Mouse (Mus musculus) fibroblast of lung, adult 2 months (primary cell): ENCODE measurements around the gene Nt5c2.

Experiments used
- DNase-seq: peaks from one replicate; pipeline ENCODE4 v3.0.0-alpha.2; 2011; ENCODE audit warnings: low read depth

Nt5c2 gene

GRCm38 (mm10) chr19:46886826-46887225, 128.1 kb downstream of the Nt5c2 start:
- no peak for DNase-seq

DNA sequence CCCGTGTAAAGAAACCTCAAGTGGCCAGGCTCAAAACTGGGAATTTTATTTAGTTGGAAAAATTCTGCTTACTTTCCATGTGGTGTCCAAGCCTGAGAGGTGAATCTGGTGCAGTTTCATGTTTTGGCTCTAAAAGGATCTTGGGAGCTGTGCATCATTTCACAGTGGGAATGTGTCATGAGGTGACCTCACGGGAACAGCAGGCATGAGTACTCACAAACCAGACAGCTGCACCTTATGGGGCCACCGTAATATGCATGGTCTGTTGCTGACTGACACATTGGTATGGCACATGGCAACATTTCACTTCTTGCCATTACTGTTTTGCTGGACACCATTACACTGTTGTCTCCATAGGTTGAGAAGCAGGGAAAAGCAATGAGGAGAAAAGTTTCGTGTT, 129.6 kb downstream of the Nt5c2 start:
- no peak for DNase-seq

GRCm38 (mm10) chr19:46879876-46880275, 135.1 kb downstream of the Nt5c2 start:
- DNase-seq: no peak

DNA sequence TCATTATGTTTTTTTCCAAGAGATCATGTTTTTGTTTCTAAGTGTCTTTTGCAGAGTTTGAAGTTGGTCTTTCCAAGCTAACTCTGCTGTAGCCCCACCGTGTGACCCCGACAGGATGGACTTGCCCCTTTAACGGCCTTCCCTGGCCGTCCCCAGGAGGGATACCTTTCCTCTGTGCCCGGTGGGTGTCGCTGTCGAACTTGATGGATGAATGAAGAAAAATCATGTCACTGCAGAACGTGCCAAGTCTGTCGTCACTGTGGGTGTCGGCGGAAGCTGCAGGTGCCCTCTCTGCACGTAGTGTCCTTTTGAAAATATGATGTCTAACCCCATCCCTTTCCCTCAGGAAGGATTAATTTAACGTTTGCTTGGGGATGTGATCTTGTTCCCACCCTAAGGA, 136.6 kb downstream of the Nt5c2 start:
- no peak for DNase-seq

- no peak for DNase-seq
Observed at GRCm38 (mm10) chr19:46877886-46878285, 137.1 kb downstream of the Nt5c2 start.

DNA sequence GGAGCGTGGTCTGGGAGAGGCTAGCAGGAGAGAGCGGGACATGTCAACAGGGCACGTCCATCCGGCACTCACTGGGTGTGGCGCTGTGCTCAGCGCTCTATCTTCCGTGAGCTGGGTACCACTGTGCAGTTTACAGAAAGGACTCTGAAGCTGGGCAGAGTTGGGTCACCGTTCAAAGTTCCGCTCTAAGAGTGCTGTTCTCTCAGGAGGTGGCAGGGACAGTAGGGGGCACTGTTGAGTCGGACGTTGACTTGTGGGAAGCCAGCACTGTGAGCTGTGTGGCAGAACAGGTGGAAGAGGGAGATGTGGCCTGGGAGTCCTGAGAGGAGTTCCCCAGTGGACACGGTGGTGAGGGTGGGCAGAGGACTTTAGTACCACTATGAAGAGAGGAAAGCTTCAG, 139.2 kb downstream of the Nt5c2 start:
- DNase-seq: no peak

DNA sequence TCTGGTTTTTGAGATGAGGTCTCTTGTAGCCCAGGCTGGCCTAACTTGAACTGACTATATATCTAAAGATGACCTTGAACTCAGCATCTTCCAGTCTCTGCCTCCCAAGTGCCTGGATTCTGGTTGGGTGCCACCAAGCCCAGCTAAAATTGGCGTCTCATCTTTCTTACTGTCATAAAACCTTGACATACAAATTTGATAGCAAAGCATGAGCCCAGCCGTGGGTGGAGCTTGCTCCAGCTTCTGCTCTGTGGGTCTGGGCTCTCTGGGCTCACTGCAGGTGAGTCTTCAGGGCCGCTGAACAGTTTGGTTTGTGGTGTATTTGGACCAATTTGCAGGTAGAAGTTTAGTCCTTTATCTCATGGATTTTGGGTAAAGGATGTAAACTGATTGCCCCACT, 141.0 kb downstream of the Nt5c2 start:
- DNase-seq: no peak

DNA sequence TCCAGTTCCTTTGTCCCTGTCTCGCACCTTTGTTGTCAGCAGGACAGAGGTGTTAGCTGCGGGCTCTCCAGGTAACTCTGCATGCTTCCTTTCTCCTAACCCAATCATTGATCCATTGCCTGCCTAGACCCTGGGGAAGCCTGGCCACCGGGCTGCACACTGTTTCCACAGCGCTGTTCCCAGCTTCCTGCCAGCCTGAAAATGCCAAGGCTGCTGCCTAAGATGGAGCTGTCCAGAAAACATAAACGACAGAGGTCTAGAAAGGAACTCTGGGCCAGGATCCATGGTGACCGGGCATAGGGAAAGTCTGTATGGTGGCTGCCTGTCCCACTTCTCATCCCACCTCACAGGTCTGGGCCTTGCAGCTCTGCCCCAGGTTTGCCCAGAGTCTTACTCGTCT, 143.3 kb downstream of the Nt5c2 start:
- no peak for DNase-seq

DNA sequence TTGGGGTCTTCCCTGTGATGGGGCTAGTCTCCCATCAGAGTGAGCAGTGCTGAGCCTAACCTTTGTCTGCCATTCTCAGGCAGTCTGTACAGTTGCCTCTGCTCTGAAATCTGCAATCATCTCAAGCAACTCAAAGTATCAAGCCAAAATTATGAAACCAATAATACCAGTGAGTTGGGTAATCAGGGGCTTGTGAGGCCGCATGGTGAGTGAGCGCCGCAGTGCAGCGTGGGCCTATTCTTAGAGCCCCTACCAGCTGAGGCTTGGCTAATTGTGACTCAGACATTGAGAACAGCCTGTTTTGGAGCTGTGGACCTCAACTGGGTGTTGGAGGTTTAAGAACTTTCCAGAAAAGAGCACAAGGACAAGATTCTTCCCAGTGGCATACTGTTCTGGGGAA, 143.9 kb downstream of the Nt5c2 start:
- no peak for DNase-seq

DNA sequence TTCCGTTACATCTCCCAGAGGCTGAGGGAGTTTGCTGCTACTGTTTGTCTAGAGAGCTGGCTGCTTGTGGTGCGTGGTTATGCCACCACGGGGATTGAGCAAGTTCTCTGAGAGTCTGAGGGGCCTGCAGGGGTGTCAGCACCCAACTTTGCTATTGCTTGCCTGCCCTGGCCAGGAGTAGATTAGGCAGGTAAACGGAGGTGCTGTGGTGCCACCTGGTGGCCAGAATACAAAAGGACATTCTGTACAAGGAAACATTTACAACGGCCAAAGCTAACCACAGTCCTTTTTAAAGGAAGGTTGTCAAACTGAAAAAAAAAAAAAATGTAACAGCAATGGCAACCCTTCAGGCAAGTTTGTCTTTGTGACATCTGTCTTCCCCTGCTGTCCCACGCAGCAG, 145.4 kb downstream of the Nt5c2 start:
- no peak for DNase-seq

- no peak for DNase-seq
Observed at GRCm38 (mm10) chr19:46869049-46869448, 145.9 kb downstream of the Nt5c2 start.

- no peak for DNase-seq
Observed at GRCm38 (mm10) chr19:46865381-46865780, 149.6 kb downstream of the Nt5c2 start.

DNA sequence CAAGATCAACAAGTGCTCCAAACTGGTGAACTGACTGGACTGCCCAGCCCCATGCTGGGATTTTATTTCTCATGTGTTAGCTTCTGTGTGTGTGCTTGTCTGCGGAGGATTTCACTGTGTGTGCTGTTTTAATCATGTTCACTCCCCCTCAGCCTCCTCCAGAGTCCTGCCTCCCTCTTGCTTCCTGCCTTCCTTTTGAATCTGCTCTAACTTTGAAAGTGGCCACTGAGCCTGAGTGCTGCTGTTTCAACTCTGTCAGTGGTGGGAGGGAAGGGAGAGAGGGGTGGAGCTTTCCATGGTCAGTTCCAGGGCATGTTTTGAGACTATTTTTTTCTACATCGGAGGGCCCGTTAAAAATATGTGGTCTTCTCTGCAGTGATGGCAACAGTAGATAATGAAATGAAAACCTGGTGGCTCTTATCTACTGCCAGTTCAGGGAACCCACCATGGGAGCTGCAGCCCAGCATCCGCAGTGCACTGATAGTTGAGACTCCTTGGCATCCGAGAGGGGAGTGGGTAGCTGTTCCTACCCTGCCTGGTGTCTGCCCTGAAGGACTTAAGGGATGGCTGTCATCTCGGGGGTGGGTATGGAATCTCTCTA, 150.1 kb downstream of the Nt5c2 start:
- no peak for DNase-seq

DNA sequence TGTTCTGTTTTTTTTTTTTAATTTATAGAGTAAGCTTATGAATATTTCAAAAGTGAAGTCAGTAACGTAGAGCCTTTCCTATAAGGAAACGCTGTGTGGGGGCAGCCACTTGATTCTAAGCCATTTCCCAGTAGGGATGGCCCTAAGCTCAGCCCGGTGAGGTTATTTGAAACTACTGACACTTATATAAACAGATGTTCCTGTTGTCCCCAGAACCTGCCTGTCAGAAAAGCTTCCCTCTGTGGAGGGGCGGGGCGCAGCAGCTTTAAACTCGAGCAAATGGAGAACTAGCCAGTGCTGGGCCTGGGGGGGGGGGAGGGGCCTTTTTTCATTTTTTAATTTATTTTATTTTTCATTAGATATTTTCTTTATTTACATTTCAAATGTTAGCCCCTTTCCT, 150.9 kb downstream of the Nt5c2 start:
- no peak for DNase-seq

- DNase-seq: no peak
Observed at GRCm38 (mm10) chr19:46863236-46863927, 151.6 kb downstream of the Nt5c2 start.

GRCm38 (mm10) chr19:46862556-46862955, 152.4 kb downstream of the Nt5c2 start:
- DNase-seq: no peak

GRCm38 (mm10) chr19:46858200-46858599, 156.8 kb downstream of the Nt5c2 start:
- no peak for DNase-seq

DNA sequence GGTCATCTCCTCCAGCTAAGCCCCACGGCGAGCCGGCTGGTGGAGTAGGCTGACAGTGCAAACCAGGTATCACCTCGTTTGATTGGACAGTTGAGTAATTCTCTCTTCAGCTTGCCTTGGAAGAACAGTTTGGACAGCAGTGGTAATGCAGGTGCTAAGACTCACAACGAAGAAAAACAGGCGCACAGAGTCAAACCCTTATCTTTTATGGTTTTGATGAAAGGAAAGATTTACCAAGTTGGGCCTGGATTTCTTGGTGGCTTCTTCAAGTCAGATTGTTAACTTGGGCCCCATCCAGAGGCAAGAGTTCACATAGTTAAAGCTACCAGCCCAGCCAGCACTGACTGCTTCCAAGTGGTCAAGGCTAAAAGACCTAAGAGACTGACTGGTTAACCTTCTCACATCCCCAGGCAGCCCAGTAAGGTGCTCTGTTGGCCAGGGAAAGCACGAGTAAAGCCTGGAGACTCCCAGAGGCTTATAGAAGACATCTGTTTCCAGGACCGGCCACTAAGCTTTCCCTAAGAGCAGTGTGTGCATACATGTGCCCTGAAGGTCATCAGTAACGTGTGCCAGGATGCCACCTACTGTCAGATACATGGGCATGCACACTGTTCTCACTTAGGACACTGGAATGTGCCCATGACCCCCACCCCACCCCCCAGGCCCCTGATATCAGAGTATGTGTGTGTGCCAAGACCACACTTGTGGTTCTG, 157.5 kb downstream of the Nt5c2 start:
- no peak for DNase-seq

GRCm38 (mm10) chr19:46856780-46857179, 158.2 kb downstream of the Nt5c2 start:
- no peak for DNase-seq

DNA sequence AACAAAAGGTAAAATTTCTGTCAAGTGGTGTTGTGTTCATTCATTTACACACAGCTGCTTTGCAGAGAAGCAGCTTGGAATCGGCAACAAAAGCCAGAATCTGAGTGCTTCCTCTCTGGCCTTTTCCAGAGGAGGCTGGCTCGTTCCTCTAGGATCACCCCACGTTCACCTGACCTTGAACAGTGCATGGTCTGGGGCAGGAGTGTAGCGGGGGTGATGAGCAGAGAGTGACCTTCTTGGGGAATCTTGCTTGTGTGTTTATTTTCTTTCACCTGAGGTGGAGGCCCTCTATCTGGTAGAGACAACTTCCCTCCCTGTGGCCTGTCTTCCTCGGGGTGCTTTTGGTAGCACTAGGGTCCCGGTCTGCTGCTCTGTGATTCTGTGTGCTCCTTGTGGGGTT, 158.7 kb downstream of the Nt5c2 start:
- no peak for DNase-seq

- no peak for DNase-seq
Observed at GRCm38 (mm10) chr19:46849443-46849997, 165.4 kb downstream of the Nt5c2 start.

GRCm38 (mm10) chr19:46848381-46849268, 166.3 kb downstream of the Nt5c2 start:
- peak; percentile 14 for DNase-seq
